Mouse (Mus musculus) adrenal gland, adult (tissue): ENCODE results near the gene Gm17631.
"Not testable (repeated sequence)": the region's sequence is repeated elsewhere in the genome, so short reads cannot be mapped to it uniquely, and the experiment has no call there.

ENCODE experiments used
- DNase-seq, 2 experiments: peaks; one replicate each; pipeline ENCODE4 v3.0.0; 2022 to 2023; ENCODE audit warnings: low spot score in 1 of 2; ENCODE audit not compliant: inconsistent age in 2 of 2

The Gm17631 gene

GRCm38 (mm10) chr6:129862349-129862748 lies at the start of gene Gm17631:
TSS of gene Gm17631 (plus strand) at chr6:129862649.
- not testable (repeated sequence) for DNase-seq

- no peak for DNase-seq
Observed at GRCm38 (mm10) chr6:129817731-129818130, 44.7 kb upstream of the Gm17631 start.

GRCm38 (mm10) chr6:129824004-129824403 lies 38.4 kb upstream of the Gm17631 start:
- DNase-seq: no peak

GRCm38 (mm10) chr6:129825559-129825958 lies 36.9 kb upstream of the Gm17631 start:
- DNase-seq: peak in 1 of 2 experiments; percentile 18

- no peak for DNase-seq
Observed at GRCm38 (mm10) chr6:129876549-129876948, 14.1 kb downstream of the Gm17631 start, which contains the start of gene Klra17. TSS of gene Klra17 (minus strand) at chr6:129876672.

- no peak for DNase-seq
Observed at GRCm38 (mm10) chr6:129882525-129882924, 20.1 kb downstream of the Gm17631 start.
